Mouse (Mus musculus): Measurements from ENCODE around the gene Pdcd5. TPM values are rescaled to one million over a fixed set of nuclear protein-coding genes. Genes with fewer than 3 reads are reported as not detected.

The Pdcd5 gene
- polyA plus RNA-seq, 1 experiment = 50.1 TPM

- WGBS = 91% methylated on average over 16 of the region's 16 CpGs
- TF ChIP-seq CTCF (IDR thresholded peaks at IDR 0.05; ENCODE audit: borderline replicate concordance, control insufficient read depth, extremely low read depth, insufficient read depth, low read length, poor library complexity) = no peak
- TF ChIP-seq POLR2A (IDR thresholded peaks at IDR 0.05; ENCODE audit: control insufficient read depth, extremely low read depth, insufficient read depth, low read length, poor library complexity) = no peak
These were observed 16.6 kb upstream of the Pdcd5 start for GRCm38 (mm10) chr7:35663790-35664376.

DNA sequence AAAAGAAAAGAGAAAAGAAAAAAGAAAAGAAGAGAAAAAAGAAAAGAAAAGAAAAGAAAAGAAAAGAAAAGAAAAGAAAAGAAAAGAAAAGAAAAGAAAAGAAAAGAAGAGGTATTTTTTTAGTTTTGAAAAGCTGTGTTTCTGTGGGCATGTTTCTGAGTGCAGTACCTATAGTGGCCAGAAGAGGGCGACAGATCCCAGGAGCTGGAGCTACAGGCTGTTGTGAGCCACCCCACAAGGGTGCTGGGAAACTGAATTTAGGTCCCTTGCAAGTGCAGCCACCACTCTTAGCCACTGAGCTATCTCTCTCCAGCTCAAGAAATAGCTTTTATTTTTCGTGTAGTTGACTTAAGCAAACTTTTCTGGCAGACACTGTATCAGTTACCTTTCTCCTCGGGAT, 11.9 kb upstream of the Pdcd5 start:
- no peak for TF ChIP-seq POLR2A (IDR thresholded peaks at IDR 0.05; ENCODE audit: control insufficient read depth, extremely low read depth, insufficient read depth, low read length, poor library complexity)
- TF ChIP-seq CTCF (IDR thresholded peaks at IDR 0.05; ENCODE audit: borderline replicate concordance, control insufficient read depth, extremely low read depth, insufficient read depth, low read length, poor library complexity) = peak; percentile 64; the same call in 1 of the 2 replicates
- 54% methylated on average over 3 of the region's 3 CpGs for WGBS
- DNase-seq = peak; percentile 63

More at GRCm38 (mm10) chr7:35663790-35664376, 16.6 kb upstream of the Pdcd5 start:
- Histone ChIP-seq H3K4me1 (replicated peaks; ENCODE audit: control insufficient read depth, insufficient read depth, low read length) (peaks cover 2% of the 10 kb centered on the region; the same call in 1 of the 2 replicates), H3K36me3 (ENCODE audit: control insufficient read depth, insufficient read depth, low read length) (no peaks in the 10 kb centered on the region), H3K27ac (ENCODE audit: control insufficient read depth, insufficient read depth, low read length) (no peak overlapping the region), H3K27me3 (ENCODE audit: control insufficient read depth, insufficient read depth, low read length) (no peaks in the 10 kb centered on the region), H3K4me3 (ENCODE audit: control insufficient read depth, insufficient read depth, low read length) (no peak overlapping the region)
- no peak for DNase-seq

DNA sequence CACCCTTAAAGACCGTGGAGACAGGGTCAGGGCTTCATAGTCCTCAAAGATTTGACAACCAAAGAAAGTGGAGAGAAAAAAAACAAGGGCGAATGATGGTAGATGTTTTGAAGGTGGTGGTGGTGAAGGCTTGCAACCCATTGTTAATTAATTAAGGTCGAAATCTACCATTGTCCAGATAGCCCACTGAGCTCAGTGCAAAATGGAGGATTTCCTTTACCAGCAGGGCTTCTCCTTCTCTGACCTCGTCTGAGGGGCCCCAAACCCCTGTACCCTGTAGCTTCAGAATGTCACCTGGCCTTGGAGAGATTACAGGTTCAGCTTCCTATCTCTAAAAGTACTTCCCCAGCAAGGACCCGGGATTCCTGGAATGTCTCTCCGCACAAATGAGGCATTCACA, 10.5 kb upstream of the Pdcd5 start:
- Histone ChIP-seq H3K27ac (ENCODE audit: control insufficient read depth, insufficient read depth, low read length) (no peak overlapping the region), H3K36me3 (ENCODE audit: control insufficient read depth, insufficient read depth, low read length) (no peaks in the 10 kb centered on the region), H3K4me3 (ENCODE audit: control insufficient read depth, insufficient read depth, low read length) (no peak overlapping the region), H3K4me1 (replicated peaks; ENCODE audit: control insufficient read depth, insufficient read depth, low read length) (no peaks in the 10 kb centered on the region), H3K27me3 (ENCODE audit: control insufficient read depth, insufficient read depth, low read length) (no peaks in the 10 kb centered on the region)
- WGBS = 67% methylated on average over 6 of the region's 6 CpGs
- DNase-seq = no peak
- TF ChIP-seq POLR2A (IDR thresholded peaks at IDR 0.05; ENCODE audit: control insufficient read depth, extremely low read depth, insufficient read depth, low read length, poor library complexity) (no peak), CTCF (IDR thresholded peaks at IDR 0.05; ENCODE audit: borderline replicate concordance, control insufficient read depth, extremely low read depth, insufficient read depth, low read length, poor library complexity) (no peak)

More for the DNA sequence above, 11.9 kb upstream of the Pdcd5 start:
- no peaks in the 10 kb centered on the region for H3K36me3 ChIP-seq (ENCODE audit: control insufficient read depth, insufficient read depth, low read length)
- no peaks in the 10 kb centered on the region for H3K4me1 ChIP-seq (replicated peaks; ENCODE audit: control insufficient read depth, insufficient read depth, low read length)
- no peak overlapping the region for H3K4me3 ChIP-seq (ENCODE audit: control insufficient read depth, insufficient read depth, low read length)
- H3K27ac ChIP-seq (ENCODE audit: control insufficient read depth, insufficient read depth, low read length) = no peak overlapping the region
- H3K27me3 ChIP-seq (ENCODE audit: control insufficient read depth, insufficient read depth, low read length) = no peaks in the 10 kb centered on the region

- WGBS = 89% methylated on average over 10 of the region's 10 CpGs
- Histone ChIP-seq H3K27me3 (ENCODE audit: control insufficient read depth, insufficient read depth, low read length) (no peaks in the 10 kb centered on the region), H3K4me1 (replicated peaks; ENCODE audit: control insufficient read depth, insufficient read depth, low read length) (peaks cover 2% of the 10 kb centered on the region), H3K4me3 (ENCODE audit: control insufficient read depth, insufficient read depth, low read length) (no peak overlapping the region), H3K36me3 (ENCODE audit: control insufficient read depth, insufficient read depth, low read length) (no peaks in the 10 kb centered on the region), H3K27ac (ENCODE audit: control insufficient read depth, insufficient read depth, low read length) (no peak overlapping the region)
- no peak for TF ChIP-seq CTCF (IDR thresholded peaks at IDR 0.05; ENCODE audit: borderline replicate concordance, control insufficient read depth, extremely low read depth, insufficient read depth, low read length, poor library complexity)
- no peak for TF ChIP-seq POLR2A (IDR thresholded peaks at IDR 0.05; ENCODE audit: control insufficient read depth, extremely low read depth, insufficient read depth, low read length, poor library complexity)
- DNase-seq = no peak
These were observed 4.4 kb upstream of the Pdcd5 start for GRCm38 (mm10) chr7:35651583-35652270.

DNA sequence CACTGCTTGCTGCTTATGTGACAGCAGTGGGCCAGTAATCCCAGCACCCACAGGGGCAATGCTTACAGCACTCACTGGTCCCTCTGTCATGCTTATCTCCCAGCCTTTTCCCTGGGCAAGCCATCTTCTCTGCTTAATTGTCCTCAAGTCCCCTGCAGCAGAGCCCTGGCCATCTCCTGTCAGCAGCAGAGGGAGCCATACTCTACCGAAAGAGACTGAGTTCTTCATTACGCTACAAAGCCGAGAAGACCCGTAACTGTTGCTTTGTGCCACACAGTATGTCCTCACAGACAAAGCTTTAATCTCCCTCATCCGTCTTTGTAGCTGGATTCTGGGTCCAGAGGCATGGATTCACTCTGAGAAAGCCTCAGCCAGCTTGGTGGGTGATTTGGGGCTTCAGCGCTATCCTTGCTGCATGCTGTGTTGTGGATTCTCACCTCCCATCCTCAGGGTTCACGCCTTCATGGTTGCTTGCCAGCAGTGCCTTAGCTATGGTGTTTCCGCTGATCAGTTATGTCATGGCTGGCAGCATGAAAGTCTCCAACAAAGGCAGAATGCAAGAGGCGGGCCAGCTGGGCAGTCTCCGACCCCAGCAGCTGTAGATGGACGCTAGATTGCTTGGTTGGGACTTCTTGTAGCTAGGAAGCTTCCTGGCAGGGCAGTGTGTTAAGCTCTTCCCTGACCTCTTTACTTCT, 3.5 kb upstream of the Pdcd5 start:
- WGBS = 92% methylated on average over 11 of the region's 11 CpGs
- no peak for TF ChIP-seq CTCF (IDR thresholded peaks at IDR 0.05; ENCODE audit: borderline replicate concordance, control insufficient read depth, extremely low read depth, insufficient read depth, low read length, poor library complexity)
- TF ChIP-seq POLR2A (IDR thresholded peaks at IDR 0.05; ENCODE audit: control insufficient read depth, extremely low read depth, insufficient read depth, low read length, poor library complexity) = no peak
- H3K36me3 ChIP-seq (ENCODE audit: control insufficient read depth, insufficient read depth, low read length) = no peaks in the 10 kb centered on the region
- H3K27ac ChIP-seq (ENCODE audit: control insufficient read depth, insufficient read depth, low read length) = no peak overlapping the region
- peaks cover 6% of the 10 kb centered on the region for H3K4me1 ChIP-seq (replicated peaks; ENCODE audit: control insufficient read depth, insufficient read depth, low read length)
- no peaks in the 10 kb centered on the region for H3K27me3 ChIP-seq (ENCODE audit: control insufficient read depth, insufficient read depth, low read length)
- H3K4me3 ChIP-seq (ENCODE audit: control insufficient read depth, insufficient read depth, low read length) = no peak overlapping the region
- DNase-seq = no peak

GRCm38 (mm10) chr7:35649071-35649470, 1.8 kb upstream of the Pdcd5 start:
- peaks cover 9% of the 10 kb centered on the region for H3K36me3 ChIP-seq (ENCODE audit: control insufficient read depth, insufficient read depth, low read length)
- 52% methylated on average over 3 of the region's 3 CpGs for WGBS
- H3K4me3 ChIP-seq (ENCODE audit: control insufficient read depth, insufficient read depth, low read length) = no peak overlapping the region
- no peaks in the 10 kb centered on the region for H3K27me3 ChIP-seq (ENCODE audit: control insufficient read depth, insufficient read depth, low read length)
- no peak overlapping the region for H3K27ac ChIP-seq (ENCODE audit: control insufficient read depth, insufficient read depth, low read length)
- DNase-seq = peak; percentile 23
- TF ChIP-seq POLR2A (IDR thresholded peaks at IDR 0.05; ENCODE audit: control insufficient read depth, extremely low read depth, insufficient read depth, low read length, poor library complexity) = no peak
- no peak for TF ChIP-seq CTCF (IDR thresholded peaks at IDR 0.05; ENCODE audit: borderline replicate concordance, control insufficient read depth, extremely low read depth, insufficient read depth, low read length, poor library complexity)
- H3K4me1 ChIP-seq (replicated peaks; ENCODE audit: control insufficient read depth, insufficient read depth, low read length) = peaks cover 6% of the 10 kb centered on the region

All from thymus, adult 2 months (tissue).